ENCODE assay signal across 16 mouse cellular contexts in genomic region chr10:111767011-111767720, GRCm38 (mm10).
DNase-seq lines count a peak whose midpoint lies in the region; ATAC-seq and TF ChIP-seq lines count a peak whose summit lies in the region.
"Had no signal": no experiment of that assay in that cellular context is flagged by ENCODE, and none has a peak within 500 bp of the region (broad histone marks: within the 10 kb centered on the region; RNA-seq: fewer than 3 reads in every experiment).

No protein-coding gene starts in this region.

- no peak for TF ChIP-seq CTCF in stomach, postnatal 0 days (IDR thresholded peaks at IDR 0.05; ENCODE audit: low read depth)

- WGBS in embryonic facial prominence, embryonic 14.5 days, result 74% methylated on average over 7 of the region's 7 CpGs
- WGBS in embryonic facial prominence, embryonic 10.5 days, result 91% methylated on average over 7 of the region's 7 CpGs
- 64% methylated on average over 7 of the region's 7 CpGs for WGBS in stomach, postnatal 0 days

- no peaks in the 10 kb centered on the region for H3K27me3 ChIP-seq in embryonic facial prominence, embryonic 14.5 days (replicated peaks; ENCODE audit: control insufficient read depth, insufficient read depth, low read length)
- no peaks in the 10 kb centered on the region for H3K27me3 ChIP-seq in embryonic facial prominence, embryonic 10.5 days (replicated peaks; ENCODE audit: low read depth, poor library complexity, severe bottlenecking)
- H3K27me3 ChIP-seq in stomach, postnatal 0 days (ENCODE audit: control insufficient read depth, insufficient read depth, low read length), result no peaks in the 10 kb centered on the region; the same call in 1 of the 2 replicates
- H3K27me3 ChIP-seq: forebrain, embryonic 13.5 days; heart, embryonic 13.5 days; limb, embryonic 13.5 days had no signal

- no peak for TF ChIP-seq EP300 in stomach, postnatal 0 days (optimal IDR thresholded peaks at IDR 0.05)

- H3K27ac ChIP-seq in embryonic facial prominence, embryonic 14.5 days (replicated peaks; ENCODE audit: low read depth, low read length), result peak overlapping the region; percentile 12
- H3K27ac ChIP-seq in embryonic facial prominence, embryonic 10.5 days (replicated peaks), result no peak overlapping the region
- 0 out of 2 replicates have a peak overlapping the region, but pooled peaks have one; percentile 30 for H3K27ac ChIP-seq in stomach, postnatal 0 days (replicated peaks)
- H3K27ac ChIP-seq: forebrain, embryonic 13.5 days; heart, embryonic 13.5 days; kidney, postnatal 0 days; limb, embryonic 13.5 days had no signal

- H3K9me3 ChIP-seq in embryonic facial prominence, embryonic 14.5 days (ENCODE audit: control insufficient read depth, low read length), result no peaks in the 10 kb centered on the region
- no peaks in the 10 kb centered on the region for H3K9me3 ChIP-seq in embryonic facial prominence, embryonic 10.5 days
- no peaks in the 10 kb centered on the region for H3K9me3 ChIP-seq in stomach, postnatal 0 days (ENCODE audit: control insufficient read depth, low read length)
- H3K9me3 ChIP-seq: forebrain, embryonic 13.5 days; heart, embryonic 13.5 days; limb, embryonic 13.5 days had no signal

- no peak for ATAC-seq in embryonic facial prominence, embryonic 14.5 days (ENCODE audit: low read depth)
- no peak for ATAC-seq in stomach, postnatal 0 days (ENCODE audit: low FRiP score, low TSS enrichment)
- ATAC-seq: forebrain, embryonic 13.5 days had no signal

- H3K4me3 ChIP-seq in embryonic facial prominence, embryonic 14.5 days (ENCODE audit: low read depth, low read length), result no peak overlapping the region
- no peak overlapping the region for H3K4me3 ChIP-seq in embryonic facial prominence, embryonic 10.5 days
- no peak overlapping the region for H3K4me3 ChIP-seq in stomach, postnatal 0 days (ENCODE audit: low read depth, low read length)
- H3K4me3 ChIP-seq: forebrain, embryonic 13.5 days; heart, embryonic 13.5 days; limb, embryonic 13.5 days had no signal

- no peak overlapping the region for H3K9ac ChIP-seq in embryonic facial prominence, embryonic 14.5 days (ENCODE audit: low read depth, low read length)
- H3K9ac ChIP-seq in stomach, postnatal 0 days (ENCODE audit: low read length), result no peak overlapping the region
- H3K9ac ChIP-seq: forebrain, embryonic 13.5 days; heart, embryonic 13.5 days; limb, embryonic 13.5 days had no signal

- H3K4me2 ChIP-seq in embryonic facial prominence, embryonic 14.5 days (ENCODE audit: low read depth, low read length), result no peak overlapping the region
- H3K4me2 ChIP-seq in stomach, postnatal 0 days (replicated peaks; ENCODE audit: low read depth), result no peak overlapping the region
- H3K4me2 ChIP-seq: forebrain, embryonic 13.5 days; heart, embryonic 13.5 days; limb, embryonic 13.5 days had no signal

- H3K4me1 ChIP-seq in embryonic facial prominence, embryonic 14.5 days (ENCODE audit: control insufficient read depth, insufficient read depth, low read length), result 0 out of 2 replicates have a peak, but pooled peaks cover 3% of the 10 kb centered on the region
- 0 out of 2 replicates have a peak, but pooled peaks cover 4% of the 10 kb centered on the region for H3K4me1 ChIP-seq in embryonic facial prominence, embryonic 10.5 days
- no peaks in the 10 kb centered on the region for H3K4me1 ChIP-seq in stomach, postnatal 0 days (replicated peaks; ENCODE audit: control insufficient read depth, insufficient read depth)
- H3K4me1 ChIP-seq: forebrain, embryonic 13.5 days; limb, embryonic 13.5 days had no signal

- no peaks in the 10 kb centered on the region for H3K36me3 ChIP-seq in embryonic facial prominence, embryonic 14.5 days (ENCODE audit: control insufficient read depth, insufficient read depth, low read length)
- no peaks in the 10 kb centered on the region for H3K36me3 ChIP-seq in embryonic facial prominence, embryonic 10.5 days (replicated peaks)
- no peaks in the 10 kb centered on the region for H3K36me3 ChIP-seq in stomach, postnatal 0 days (ENCODE audit: control insufficient read depth, insufficient read depth, low read length)
- H3K36me3 ChIP-seq: heart, embryonic 13.5 days; limb, embryonic 13.5 days had no signal

- DNase-seq in embryonic facial prominence, embryonic 14.5 days (ENCODE audit: low spot score), result peak; percentile 65
- no peak for DNase-seq in embryonic facial prominence, embryonic 10.5 days (ENCODE audit: low spot score)
- DNase-seq in layer of hippocampus, adult 9-11 months, result peak; percentile 50
- DNase-seq in layer of hippocampus, postnatal 36 days, result no peak
- DNase-seq in right cerebral cortex, adult 18-20 months, result peak; percentile 34
- no peak for DNase-seq in right cerebral cortex, postnatal 10 days (ENCODE audit: low spot score in 2 of 2)
- DNase-seq in stomach, postnatal 0 days (ENCODE audit: low spot score), result no peak
- DNase-seq in adrenal gland, adult 18-20 months (ENCODE audit: low spot score in 2 of 2), result no peak
- DNase-seq: cerebellum, adult 11 months; cerebellum, postnatal 36 days; heart, postnatal 4 days; thymus, postnatal 4 days had no signal

Comparison
In these comparisons a context has a peak if more than half of its experiments do, and no peak if none do; other contexts are left out.
1. DNase-seq: peak in embryonic facial prominence, embryonic 14.5 days (single experiment), layer of hippocampus, adult 9-11 months (single experiment) and right cerebral cortex, adult 18-20 months (single experiment); none in embryonic facial prominence, embryonic 10.5 days (single experiment), layer of hippocampus, postnatal 36 days (0 of 2), right cerebral cortex, postnatal 10 days (0 of 2), stomach, postnatal 0 days (single experiment) and adrenal gland, adult 18-20 months (0 of 2).